Mouse (Mus musculus): ENCODE data around the gene Dkk3. TPM values are rescaled to one million over a fixed set of nuclear protein-coding genes. Genes with fewer than 3 reads are reported as not detected.

The Dkk3 gene
- total RNA-seq, 2 experiments from 2014 or later: 5.1 to 6.8 TPM

- intact Hi-C loops (cut with DNase I; ENCODE audit: low total_unique reads): no loop called here
Observed at GRCm38 (mm10) chr7:112136537-112136936, 22.3 kb downstream of the Dkk3 start.

DNA sequence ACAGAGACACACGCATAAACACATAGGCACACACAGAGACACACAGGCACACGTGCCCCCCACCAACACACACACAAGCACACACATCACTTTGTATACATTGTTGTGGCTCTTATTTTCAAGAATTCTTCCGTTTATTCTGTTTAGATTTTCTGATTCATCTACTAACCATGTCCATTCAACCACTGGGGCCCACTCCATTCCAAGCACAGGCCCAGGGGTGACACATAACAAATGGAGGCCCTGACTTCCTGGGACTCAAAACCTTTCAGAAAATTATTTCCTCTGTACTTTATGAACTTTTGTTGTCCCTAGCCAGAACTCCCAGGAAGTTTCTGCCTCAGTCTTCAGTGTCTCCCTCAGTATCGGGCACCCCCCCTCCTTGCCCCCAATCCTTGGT is 23.7 kb downstream of the Dkk3 start:
- intact Hi-C loops (cut with DNase I; ENCODE audit: low total_unique reads): no loop called here
- DNase-seq: no peak

More at GRCm38 (mm10) chr7:112136537-112136936, 22.3 kb downstream of the Dkk3 start:
- no peak for DNase-seq

- DNase-seq: no peak
- intact Hi-C loops (cut with DNase I; ENCODE audit: low total_unique reads): no loop called here
Observed at GRCm38 (mm10) chr7:112133277-112133676, 25.6 kb downstream of the Dkk3 start.

GRCm38 (mm10) chr7:112132005-112132404 is 26.9 kb downstream of the Dkk3 start:
- intact Hi-C loops (cut with DNase I; ENCODE audit: low total_unique reads): no loop called here
- DNase-seq: no peak

DNA sequence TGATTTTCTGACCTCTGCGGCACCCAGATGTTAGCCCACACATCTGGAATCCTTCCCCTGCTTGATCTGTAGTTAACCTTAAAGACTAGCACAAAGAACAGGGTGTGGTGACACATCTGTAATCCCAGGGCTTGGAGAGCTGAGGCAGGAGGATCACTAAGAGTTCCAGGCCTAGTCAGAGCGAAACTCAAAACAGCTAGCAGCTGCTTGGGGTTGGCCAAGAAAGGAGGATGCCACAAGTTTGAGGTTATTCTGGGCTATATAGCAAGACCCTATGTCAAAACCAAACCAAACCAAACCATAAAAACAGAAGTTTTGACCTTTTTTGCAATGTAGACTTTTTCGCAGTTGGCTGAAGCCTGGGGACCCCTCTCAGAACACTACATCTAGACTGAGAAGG is 28.2 kb downstream of the Dkk3 start:
- no peak for DNase-seq
- intact Hi-C loops (cut with DNase I; ENCODE audit: low total_unique reads): no loop called here

- intact Hi-C loops (cut with DNase I; ENCODE audit: low total_unique reads): loop anchor here (10.0 kb wide), 1 partner anchor 45 kb away; no protein-coding TSS in a partner anchor
- DNase-seq: no peak
Observed at GRCm38 (mm10) chr7:112129851-112130250, 29.0 kb downstream of the Dkk3 start.

GRCm38 (mm10) chr7:112128810-112129209 is 30.0 kb downstream of the Dkk3 start:
- DNase-seq: no peak
- intact Hi-C loops (cut with DNase I; ENCODE audit: low total_unique reads): loop anchor here (10.0 kb wide), 1 partner anchor 46 kb away; no protein-coding TSS in a partner anchor

- intact Hi-C loops (cut with DNase I; ENCODE audit: low total_unique reads): loop anchor here (10.0 kb wide), 1 partner anchor 47 kb away; no protein-coding TSS in a partner anchor
- no peak for DNase-seq
Observed at GRCm38 (mm10) chr7:112127954-112128353, 30.9 kb downstream of the Dkk3 start.

GRCm38 (mm10) chr7:112127085-112127637 is 31.7 kb downstream of the Dkk3 start:
- intact Hi-C loops (cut with DNase I; ENCODE audit: low total_unique reads): loop anchor here (10.0 kb wide), 1 partner anchor 48 kb away; no protein-coding TSS in a partner anchor
- no peak for DNase-seq

DNA sequence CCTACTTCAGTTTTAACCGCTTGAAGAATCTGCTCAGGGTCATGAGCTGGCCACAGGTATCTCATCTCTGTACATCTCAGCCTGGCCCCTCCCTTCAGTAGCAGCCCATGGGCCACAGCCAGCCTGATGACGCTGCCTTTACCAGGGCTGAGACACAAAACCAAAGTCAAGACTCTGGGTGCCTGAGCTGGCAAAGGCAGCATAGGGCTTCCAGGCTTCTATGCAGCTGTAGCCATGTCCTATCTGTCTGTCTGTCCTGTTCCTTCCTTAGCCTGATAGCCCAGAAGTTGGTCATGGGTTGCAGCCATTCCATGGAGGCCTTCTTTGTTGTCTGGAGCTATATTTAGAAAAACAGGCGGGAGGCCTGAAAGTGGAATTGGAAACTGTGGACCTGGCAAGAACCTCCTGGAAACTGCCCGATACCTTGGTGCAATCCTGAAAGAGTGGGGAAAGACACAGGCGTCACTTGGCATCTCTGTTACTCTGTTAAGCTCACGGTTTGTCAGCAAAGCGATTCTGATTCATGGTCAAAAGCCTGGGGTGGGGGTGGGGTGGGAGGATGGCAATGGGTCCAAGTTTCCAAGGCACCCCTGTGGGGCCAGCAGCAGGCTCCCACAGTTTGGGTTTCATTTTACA is 33.1 kb downstream of the Dkk3 start:
- intact Hi-C loops (cut with DNase I; ENCODE audit: low total_unique reads): loop anchor here (10.0 kb wide), 1 partner anchor 49 kb away; no protein-coding TSS in a partner anchor
- DNase-seq: no peak

DNA sequence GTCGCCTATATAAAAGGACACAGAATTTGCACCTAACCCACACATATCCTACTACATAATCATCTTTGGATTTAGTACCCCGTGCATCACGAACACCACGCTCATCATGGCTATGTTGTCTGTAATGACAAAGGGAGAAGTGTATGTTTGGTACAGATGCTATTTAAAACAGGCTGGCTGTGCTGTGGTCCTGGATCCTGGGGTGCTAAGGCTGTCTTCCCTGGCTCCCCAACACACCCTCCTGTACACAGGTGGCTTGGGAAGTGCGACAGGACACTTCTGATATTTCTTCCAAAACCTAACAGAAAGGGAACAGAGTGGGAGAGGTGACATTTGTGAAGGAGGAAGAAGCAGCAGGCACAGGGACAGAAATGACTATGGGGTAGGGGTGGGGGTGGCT is 35.2 kb downstream of the Dkk3 start:
- no peak for DNase-seq
- intact Hi-C loops (cut with DNase I; ENCODE audit: low total_unique reads): loop anchor here (10.0 kb wide), 1 partner anchor 51 kb away; no protein-coding TSS in a partner anchor

DNA sequence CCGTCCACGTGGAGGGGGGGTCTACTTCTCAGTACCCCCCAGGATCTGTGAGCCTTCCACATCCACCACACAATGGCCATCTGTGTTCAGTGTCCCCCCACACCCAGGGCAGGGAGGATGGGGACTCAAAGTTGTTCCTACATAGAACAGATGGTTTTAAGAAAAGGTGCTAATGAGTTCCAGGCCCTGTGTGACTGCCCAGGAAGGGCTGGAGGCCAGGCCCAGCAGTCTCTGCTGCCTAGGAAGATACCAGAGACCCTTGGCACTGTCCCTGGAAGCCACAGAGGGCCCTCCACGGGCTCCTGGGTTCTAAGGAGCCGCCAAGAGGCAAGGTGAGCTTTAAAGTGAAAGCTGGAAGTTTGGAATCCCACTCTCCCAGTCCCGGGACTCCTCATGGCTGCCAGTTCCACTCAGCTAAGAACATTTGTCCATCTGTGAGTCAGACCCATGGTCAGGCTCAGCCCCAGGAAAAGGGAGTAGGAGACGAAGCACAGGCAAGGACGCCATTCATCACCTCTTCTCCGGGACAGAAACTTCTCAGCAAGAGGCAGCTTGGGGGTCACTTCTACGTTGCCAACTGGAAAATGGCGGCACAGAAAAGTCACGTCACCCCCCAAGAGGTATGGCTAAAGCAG is 36.9 kb downstream of the Dkk3 start:
- no peak for DNase-seq
- intact Hi-C loops (cut with DNase I; ENCODE audit: low total_unique reads): loop anchor here (10.0 kb wide), 1 partner anchor 53 kb away; no protein-coding TSS in a partner anchor

- intact Hi-C loops (cut with DNase I; ENCODE audit: low total_unique reads): loop anchor here (10.0 kb wide), 1 partner anchor 54 kb away; no protein-coding TSS in a partner anchor
- DNase-seq: no peak
Observed at GRCm38 (mm10) chr7:112120861-112121810, 37.7 kb downstream of the Dkk3 start.

GRCm38 (mm10) chr7:112119248-112119647 is 39.6 kb downstream of the Dkk3 start:
- no peak for DNase-seq
- intact Hi-C loops (cut with DNase I; ENCODE audit: low total_unique reads): no loop called here

DNA sequence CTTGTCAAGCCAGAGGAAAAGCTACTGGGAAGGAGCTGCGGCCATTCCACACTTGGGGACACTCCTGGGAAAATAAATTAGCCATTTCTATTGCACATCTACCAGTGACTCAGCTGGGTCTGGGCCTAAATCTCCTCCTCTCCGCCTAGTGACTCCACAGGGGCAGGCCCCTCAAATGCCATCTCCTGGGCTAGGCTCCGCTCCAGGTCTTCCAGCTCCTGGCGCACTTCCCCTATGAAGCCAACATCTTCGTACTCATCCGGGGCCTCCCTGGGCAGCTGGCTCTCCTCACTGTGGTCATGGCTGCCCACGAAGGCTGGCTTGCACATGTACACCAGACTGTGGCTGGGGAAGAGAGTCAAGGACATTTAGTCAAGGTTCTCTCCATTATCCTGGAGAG is 40.8 kb downstream of the Dkk3 start:
- intact Hi-C loops (cut with DNase I; ENCODE audit: low total_unique reads): no loop called here
- no peak for DNase-seq

- intact Hi-C loops (cut with DNase I; ENCODE audit: low total_unique reads): no loop called here
- DNase-seq: no peak
Observed at GRCm38 (mm10) chr7:112117501-112117900, 41.4 kb downstream of the Dkk3 start.

DNA sequence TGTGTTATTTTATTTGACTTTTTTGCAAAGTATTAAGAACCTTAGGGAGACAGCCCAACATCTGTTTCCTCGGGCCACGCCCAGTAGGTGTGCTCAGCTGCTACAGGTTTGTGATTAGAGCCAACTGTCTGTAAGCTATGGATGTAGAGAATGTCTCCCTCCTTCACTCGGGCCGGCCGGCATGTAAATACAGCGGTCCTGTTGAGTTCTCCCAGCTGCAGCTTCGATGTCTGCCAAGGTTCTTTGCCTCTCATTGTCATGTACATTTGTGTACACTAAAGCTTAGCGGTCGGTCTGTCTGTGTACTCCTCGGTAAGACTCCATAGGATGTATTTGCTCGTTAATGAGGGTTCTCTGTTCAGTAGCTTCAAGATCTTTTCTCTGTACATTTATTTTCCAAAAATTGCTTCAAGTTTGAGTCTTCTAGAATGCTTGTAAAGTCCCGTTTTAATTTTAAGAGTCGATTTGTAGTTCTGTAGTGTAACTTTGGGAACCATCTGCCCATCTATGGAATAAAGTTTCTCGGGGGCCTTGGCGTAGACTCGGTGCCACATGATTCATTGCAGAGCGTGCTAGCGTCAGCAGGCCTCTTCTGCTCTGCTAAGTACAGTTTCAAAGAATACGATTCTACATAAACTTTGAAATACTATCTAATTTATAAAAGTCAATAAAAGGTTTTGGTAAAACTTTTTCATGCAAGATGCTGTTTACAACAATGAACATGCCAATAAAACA is 48.1 kb downstream of the Dkk3 start:
- intact Hi-C loops (cut with DNase I; ENCODE audit: low total_unique reads): no loop called here
- DNase-seq: no peak

DNA sequence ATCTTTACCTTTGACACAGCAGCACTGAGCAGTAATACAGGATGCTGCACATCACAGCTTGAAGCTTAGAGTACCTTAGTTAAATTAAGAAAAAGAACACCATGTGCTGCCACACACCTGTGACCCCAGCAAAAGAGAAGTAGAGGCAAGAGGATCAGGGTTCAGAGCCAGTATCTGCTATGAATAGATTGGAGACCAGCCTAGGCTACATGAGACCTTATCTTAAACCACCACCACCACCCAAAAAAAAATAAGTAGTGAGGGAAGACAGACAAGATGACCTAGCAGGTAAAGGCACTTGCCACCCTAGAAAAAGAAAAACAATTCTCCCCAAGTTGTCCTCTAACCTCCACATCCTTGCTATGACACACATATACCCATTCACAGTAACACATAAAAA is 50.1 kb downstream of the Dkk3 start:
- no peak for DNase-seq
- intact Hi-C loops (cut with DNase I; ENCODE audit: low total_unique reads): no loop called here

DNA sequence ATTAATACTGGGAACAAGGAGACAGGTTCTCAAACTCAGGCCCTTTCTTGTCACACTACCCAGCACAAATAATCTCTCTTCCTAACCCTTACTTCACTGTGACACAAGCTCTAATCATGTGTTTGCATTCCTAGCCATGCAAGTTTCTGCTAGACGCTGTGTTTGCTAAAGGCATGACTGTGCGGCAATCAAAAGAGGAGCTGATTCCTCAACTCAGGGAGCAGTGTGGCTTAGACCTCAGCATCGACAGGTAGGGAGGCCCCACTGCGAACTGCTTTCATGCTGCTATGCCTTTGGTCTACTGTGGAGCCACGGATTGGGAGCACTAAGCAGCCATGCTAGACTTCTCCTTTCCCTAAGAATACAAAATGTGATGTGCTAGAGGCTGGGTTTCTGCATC is 55.0 kb downstream of the Dkk3 start:
- intact Hi-C loops (cut with DNase I; ENCODE audit: low total_unique reads): no loop called here

More for the DNA sequence above, 55.0 kb downstream of the Dkk3 start:
- no peak for DNase-seq
